Mouse (Mus musculus): ENCODE results near the gene Slc38a4.

Gene Slc38a4

DNA sequence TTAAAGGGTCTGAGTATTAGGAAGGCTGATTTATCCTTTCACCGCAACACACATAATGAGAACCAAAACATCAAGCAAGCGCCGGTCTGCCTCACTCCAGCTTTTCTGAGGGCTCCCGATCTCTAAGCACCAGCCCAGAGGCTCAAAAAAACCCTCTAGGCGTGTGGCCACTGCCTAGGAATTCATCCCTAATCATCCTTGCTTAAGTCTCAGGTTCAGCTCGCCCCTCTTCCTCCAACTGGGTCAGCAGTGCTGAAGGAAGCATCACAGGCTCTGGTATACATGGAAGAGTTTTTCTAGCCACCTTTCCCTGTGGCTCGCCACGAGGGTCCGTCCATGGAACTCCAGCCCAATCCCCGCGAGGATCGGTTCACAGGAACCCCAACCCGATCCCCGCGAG is 1.6 kb downstream of the Slc38a4 start:
- DNase-seq (ENCODE audit: low spot score) = no peak

DNA sequence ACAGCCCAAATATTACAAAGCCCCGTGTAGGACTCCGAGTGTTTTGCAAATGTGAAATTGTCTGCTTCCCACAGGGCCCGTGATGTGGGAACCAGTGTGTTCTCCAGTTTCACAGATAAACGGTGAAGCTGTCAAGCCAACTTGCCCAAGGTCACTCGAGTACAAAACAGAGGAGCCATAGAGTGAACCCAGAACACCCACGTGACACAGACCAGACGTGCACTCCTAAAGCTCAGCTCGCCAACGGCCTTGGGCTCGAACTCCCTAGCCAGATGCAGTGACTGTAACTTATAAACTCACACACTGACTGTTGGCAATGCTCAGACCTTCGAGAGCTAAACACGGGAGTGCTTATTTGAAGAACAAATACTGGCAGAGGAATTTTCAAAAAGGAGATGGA is 5.3 kb downstream of the Slc38a4 start:
- DNase-seq (ENCODE audit: low spot score) = no peak

DNA sequence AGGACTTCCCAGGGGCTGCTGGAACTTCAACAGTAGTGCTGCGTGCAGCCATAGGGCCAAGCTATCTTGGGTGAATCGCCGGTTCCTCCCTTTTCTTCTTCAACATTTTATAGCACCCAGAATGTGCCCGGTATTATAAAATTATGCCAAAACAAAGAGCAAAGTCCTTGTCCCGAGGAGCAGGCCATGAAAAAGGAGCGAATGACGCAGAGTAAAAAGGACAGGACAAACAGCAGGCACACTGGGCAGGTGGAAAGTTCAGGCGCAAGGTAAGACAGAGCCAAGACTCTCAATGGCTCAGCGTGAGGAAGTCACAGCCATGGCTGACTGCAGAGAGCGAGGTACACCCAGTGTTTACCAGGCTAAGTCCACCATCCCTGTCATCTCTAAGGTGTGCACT is 5.7 kb downstream of the Slc38a4 start:
- DNase-seq (ENCODE audit: low spot score) = no peak

DNA sequence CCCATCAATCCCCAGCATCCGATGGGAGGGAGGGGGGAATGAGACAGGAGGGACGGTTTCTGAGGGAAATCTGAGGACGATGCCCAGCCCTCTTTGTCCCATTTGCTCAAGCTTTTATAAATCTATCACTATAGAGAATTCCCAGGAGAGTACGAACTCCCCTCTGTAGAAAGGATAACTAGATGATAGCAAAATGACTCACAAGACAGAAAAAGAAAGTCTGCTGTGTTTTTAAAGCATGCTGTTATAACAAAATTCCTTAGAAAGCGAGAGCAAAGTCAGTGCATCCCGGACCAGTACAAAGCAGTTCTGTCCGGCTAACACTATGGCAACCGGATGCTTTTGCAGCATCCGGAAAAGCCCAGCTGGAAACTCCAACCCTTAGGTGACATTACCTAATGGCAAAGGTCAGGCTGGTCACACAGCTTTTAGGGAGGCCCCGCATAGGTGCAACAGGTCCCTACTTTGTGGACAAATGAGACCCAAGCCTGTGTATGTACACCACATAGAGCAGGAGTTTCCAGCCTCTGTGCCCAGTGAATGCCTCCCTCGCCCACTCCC is 6.4 kb downstream of the Slc38a4 start:
- DNase-seq (ENCODE audit: low spot score) = no peak

DNA sequence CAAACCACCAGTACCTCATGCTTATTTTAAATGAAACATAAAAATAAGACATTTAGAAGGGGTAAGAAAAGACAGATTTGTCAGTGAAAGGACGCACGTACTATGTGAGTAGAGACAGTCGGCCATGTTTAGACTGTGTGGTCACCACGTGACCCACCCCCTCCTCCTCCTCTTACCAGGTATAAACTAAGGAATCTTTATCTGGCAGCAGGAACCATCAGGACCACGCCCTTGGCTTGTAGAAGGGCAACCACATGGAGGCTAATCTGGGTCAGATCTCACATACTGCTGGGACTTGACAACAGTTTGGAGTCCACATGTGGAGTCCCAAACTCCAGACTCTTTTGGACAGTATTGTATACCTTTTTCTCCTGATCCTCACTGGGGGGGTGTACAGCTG is 7.5 kb downstream of the Slc38a4 start:
- no peak for DNase-seq (ENCODE audit: low spot score)

DNA sequence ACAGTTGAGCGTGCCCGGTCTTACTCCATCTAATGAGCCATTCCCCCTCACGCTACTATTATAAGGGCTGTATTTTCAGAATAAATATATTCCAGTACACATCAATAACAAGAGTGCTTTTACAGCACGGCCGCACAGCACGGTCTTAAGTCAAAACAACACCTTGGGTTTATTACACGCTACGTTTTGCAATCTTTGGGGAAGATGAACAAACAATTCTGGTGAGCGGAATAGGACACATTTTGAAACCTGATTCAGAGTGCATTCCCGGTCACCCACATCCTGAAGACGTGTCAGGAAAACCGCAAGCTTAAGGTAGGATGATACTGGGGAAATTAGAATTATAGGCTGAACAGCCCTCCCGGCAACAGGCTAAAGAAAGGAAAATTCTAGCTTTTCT is 11.8 kb downstream of the Slc38a4 start:
- DNase-seq (ENCODE audit: low spot score) = no peak

DNA sequence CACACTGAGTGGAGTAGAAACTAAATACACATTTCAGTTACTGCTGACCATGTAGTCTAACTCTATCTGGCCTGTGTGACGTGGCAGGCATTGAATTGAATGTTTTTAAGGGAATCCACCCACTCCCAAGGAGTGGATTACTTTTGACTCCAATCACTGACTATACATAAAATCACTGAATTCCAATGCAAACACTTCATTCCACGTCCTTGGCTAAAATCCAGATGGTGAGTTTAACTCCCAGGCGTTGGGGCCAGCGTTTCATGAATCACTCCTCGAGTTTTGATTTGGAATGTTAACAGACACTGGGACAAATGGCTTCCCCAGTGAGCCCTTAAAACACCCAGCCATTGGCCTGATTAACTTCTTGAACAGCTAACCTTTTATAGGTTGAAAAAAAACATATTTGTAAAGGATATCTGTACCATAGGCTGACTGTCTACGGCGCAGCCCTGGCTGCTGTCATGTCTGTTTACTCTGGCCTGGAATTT is 13.7 kb downstream of the Slc38a4 start:
- no peak for DNase-seq (ENCODE audit: low spot score)

DNA sequence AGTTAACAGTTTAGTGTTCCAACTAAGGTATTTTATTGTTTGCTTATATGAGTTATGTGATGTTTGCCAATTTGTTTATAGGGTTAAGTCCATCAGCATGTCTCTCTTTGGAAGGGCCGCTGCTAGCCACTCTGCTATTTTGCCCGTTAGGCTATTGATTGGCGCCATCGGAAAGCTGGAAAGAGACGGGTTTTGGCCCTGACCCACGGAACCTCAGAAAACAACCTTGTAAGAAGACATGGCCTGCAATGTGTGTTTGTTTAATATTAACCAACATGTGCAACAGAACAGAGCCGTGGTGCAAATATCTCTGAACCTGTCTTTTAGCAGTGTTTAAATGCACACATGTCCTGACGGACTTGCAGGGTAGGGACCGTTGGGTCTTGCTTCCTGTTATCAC is 14.6 kb downstream of the Slc38a4 start:
- no peak for DNase-seq (ENCODE audit: low spot score)

DNA sequence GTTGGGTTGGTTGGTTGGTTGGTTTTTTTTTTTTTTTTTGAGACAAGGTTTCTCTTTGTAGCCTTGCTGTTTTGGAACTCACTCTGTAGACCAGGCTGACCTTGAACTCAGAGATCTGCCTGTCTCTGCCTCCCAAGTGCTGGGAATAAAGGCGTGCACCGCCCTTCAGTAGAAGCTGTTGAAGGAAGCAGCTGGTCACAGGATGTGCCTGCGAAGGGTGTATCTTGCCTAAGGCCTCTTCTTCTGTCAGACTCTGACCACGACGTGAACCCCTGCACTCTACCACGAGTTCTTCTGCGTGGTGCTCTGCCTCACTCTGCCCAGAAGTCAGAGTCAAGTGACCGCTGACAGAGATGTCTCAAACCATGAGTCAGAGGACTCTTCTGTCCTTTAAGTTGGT is 18.0 kb downstream of the Slc38a4 start:
- no peak for DNase-seq (ENCODE audit: low spot score)

DNA sequence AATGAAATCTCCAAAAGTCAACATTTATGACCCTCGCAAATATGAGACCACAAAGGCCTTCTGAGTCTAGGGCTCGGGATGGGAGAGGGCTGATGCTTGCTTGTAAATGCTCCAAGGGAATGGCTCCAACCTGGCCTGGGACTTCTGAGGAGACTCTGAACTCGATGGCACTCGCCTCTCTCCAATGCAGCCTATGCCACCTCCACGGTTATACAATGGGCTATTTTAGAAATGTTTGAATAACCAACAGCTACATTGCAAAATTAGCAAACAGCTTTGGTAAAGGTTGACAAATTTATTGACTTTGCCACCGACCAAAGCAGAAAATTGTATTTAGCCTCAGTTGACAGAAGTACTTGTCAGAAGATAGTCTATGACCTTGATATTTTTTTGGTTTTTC is 19.9 kb downstream of the Slc38a4 start:
- no peak for DNase-seq (ENCODE audit: low spot score)

DNA sequence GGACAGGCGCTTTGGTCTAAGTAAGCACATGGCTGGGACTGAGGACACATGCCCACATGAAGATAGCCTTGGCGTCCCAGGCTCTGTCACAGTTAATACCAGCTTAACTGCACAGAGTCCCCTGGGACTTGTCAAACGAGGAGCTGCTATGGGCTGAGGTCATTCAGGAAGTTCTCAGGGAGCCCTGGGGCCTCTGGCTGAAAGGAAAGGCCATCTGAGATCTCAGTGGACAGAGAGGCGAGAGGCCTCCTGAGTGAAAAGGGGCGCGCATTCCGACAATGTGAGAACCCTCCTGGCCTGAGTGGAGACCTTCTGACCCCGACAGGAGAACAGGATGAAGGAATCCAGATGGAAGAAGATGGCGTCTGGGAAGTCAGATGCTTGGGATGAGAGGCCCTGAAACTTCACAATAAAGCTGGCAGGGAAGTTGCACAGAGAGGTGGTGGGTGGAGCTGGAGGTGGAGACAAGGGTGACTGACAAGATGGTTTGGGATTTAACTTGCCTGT is 22.2 kb downstream of the Slc38a4 start:
- peak; percentile 43 for DNase-seq (ENCODE audit: low spot score)

DNA sequence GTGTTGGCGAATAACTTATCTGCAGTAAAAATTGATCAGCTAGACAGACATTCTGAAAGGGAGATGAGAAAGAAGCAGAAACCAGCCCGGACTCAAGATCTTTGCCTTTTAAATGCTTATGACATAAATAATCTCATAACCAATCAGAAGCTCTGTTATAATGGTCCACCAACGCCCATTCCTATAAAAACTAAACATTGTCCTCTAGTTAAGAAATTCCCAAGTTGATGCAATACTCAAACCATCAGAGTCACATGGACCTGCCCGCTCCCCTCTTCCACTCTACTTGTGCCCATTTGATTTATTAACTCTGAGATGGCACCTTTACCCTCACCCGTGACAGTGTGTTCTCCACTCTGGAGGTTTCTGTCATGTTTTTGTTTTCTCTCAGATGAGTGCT is 23.9 kb downstream of the Slc38a4 start:
- no peak for DNase-seq (ENCODE audit: low spot score)

DNA sequence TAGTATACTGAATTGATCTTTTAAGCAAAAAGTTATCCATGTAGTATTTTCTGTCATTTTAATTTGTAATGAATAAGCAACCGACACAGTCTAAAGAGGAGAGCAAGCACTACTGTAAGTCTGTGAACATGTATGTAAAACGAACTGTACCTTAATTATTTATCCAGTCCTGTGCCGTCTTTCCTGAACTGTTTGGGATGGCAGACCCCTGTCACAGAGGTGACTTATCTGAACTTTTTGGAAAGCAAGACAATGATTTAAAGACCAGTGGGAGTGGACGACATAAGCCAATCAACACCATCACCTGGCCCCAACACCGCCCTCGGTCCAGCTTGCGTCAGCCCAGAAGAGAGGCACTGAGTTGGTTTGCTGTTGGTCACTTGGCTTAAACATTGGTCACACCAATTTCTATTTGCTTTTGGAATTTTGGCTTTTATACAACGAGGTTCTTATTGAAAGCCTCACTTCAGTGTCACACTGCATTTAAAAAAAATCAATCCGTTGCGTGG is 24.7 kb downstream of the Slc38a4 start:
- no peak for DNase-seq (ENCODE audit: low spot score)

DNA sequence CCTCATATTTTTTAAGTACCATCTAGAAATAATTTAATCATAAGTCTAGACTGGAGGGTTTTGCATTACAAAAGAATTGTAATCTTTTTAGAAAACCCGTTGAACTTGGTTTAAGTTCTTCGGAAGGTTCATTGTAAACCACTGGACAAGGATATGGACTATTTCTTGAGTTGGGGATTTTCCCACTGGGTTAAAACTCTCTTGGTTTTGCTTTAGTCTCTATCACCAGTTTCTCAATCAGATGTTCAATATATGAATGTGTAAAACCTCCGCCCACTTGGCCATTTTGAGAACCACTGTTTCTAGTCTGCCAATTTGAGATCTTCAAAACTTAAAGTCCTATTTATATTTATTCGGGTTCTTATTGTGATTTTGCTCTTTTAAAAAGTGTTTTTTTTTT is 25.6 kb downstream of the Slc38a4 start:
- no peak for DNase-seq (ENCODE audit: low spot score)

DNA sequence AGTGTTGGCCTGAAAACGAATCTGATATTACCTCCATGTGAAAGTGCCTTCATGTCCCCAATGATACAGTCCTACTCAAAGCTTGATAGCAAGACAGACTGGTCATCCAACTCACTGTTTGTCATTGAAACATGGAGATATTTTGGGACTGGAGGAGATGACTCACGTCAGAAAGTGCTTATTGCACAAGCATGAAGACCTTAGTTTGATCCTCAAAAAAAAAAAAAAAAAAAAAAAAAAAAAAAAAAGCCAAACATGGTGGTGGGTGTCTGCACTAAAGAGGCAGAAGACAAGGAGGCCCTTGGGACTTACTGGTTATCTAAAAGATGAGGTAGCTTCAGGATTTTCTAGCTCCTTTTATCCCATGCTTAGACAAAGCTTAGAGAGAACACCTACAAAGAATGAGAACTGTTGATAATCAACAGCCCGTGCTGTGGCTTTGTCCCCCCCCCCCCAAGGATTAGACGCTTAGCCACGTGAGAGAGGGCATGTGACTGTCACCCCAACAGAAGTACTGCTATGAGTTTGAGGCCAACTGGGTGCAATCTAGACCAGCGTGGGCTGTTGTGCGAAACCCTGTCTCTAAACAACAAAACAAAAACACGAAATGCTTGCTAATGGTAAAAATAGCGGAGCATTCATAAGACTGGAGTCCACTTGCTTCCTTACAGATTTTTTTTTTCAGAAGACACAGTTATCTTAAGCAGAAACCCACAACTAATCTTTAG is 26.5 kb downstream of the Slc38a4 start:
- DNase-seq (ENCODE audit: low spot score) = no peak

DNA sequence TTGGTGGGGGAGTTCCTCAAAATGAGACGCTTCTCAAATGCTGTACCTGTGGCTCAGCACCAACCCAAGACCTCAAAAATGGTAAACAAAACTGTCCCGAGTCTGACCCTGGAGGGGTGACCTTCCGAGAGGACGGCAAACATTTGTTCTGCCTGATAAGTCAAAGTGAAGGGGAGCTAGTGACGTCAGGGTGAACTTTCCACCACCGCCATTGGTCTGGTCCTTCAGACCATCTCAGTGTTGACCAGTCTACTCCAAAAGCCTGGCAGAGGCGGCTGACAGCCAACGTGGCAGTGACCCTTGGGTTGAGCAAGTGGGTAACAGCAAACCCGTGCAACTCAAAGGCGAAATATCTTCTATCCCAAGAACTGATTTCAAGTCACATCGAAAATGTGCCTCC is 27.1 kb downstream of the Slc38a4 start:
- DNase-seq (ENCODE audit: low spot score) = no peak

DNA sequence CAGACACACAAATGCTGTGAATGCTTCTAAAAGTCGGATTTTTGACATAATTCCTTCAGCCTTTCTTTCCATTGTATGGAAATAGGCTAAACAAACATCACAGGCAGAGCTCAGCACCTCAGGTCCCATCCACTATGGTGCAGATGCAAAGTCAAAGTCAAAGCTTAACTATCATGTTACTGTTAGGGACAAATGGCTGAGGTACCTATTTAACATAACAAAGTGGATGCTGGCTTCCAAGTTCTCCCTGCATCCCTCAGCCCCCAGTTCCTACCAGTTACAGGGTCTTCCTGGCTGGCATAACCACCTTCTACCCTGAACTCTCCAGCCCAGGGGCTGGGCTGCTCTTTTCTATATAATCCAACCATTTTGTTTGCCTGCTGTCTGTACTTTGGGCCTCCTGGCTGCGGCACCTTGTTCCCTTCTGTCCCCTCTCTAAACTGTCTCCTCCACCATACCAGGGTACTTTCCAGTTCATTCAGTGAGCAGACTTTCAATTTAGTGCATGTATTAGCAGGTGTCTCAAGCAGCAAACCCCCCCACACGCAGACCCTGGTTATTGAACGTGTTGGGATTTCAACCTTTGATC is 27.6 kb downstream of the Slc38a4 start:
- DNase-seq (ENCODE audit: low spot score) = no peak

DNA sequence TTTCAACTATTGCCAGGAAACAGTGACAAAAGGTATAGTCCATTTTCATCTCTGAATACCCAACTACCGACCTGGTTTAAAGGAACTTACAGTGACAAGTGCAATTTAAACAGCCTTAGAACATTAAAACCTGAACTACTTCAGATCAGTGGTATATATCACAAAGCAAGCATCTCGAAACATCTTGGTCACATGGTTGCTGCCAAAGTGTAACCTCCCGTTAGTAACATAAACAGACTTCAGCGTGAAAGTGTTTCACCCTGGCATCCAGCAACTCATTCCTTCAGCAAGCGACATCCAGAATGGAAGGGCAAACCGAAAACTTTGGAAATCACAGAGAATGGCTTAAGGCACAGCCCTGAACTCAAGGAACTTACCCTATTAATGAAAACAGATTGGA is 29.1 kb downstream of the Slc38a4 start:
- no peak for DNase-seq (ENCODE audit: low spot score)

DNA sequence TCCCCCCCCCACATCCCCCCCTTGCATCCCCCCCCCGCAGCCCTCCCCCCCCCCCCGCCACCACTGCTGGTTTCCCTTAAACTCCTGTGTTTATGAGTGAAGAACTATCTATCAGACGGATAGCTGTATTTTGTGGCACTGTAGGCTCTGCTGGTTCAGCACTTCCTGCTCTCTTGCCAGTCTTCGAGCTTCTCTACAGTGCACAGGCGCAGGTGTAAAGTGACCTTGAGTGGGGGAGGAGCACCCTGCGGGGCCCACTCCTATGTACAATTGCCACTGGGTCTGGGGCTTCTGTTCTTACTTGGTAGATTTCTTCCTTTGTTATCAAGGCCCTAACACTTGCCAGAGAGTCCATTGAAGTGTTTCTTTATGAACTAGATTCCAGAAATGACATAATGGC is 33.0 kb downstream of the Slc38a4 start:
- no peak for DNase-seq (ENCODE audit: low spot score)

DNA sequence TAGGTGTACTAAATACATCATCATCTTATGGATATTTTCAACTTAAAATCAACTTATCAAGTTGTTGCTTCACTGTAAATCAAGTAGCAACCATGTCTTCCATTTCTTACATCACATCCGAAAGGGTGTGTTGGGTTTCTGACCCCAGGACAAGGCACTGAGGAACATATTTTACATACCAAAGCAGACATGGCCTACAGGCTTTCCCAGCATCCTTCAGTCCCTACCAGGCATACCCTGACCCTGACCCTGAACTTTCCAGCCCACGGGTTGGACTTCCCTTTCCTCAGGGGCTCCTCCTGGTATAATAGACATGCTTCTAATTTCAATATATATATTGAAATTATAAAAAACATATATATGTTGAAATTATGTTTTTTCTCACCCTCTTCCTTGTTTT is 33.5 kb downstream of the Slc38a4 start:
- DNase-seq (ENCODE audit: low spot score) = no peak

DNA sequence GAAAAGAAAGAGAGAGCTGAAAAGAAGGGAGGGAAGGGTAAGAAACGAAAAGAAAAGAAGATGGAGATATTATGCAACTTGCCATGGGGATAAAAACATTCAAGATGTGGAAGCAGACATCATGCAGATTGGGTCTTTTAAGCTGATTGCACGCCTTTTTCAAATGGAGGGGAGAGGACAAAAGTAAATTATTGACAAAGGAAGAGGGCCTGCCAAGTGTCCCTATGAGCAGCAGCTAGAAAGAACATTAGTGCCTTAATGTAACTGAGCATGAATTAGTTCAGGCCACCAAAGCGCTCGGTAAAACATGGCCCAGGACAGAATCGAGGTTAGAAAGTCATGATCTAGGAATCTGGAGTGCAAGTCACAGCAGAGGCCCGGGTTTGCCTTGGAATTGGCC is 35.5 kb downstream of the Slc38a4 start:
- no peak for DNase-seq (ENCODE audit: low spot score)

DNA sequence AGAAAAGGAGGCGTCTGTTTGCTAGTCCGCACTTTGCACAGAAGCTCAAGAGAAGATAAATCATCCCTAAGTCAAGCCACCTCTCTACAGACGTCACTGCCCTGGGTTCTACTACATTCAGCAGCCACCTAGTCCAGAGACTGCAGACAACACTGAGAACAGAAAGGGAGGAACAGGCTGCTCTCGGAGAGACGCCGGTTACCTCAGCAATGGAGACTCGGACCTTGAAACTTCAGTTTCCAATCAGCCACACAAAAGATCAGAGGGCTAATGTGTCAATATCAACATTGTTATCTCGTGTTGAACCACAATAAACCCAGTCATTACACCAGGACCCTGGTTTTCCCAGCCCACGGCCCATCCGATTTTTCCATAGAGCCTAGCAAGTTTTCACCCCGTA is 36.4 kb downstream of the Slc38a4 start:
- DNase-seq (ENCODE audit: low spot score) = no peak

DNA sequence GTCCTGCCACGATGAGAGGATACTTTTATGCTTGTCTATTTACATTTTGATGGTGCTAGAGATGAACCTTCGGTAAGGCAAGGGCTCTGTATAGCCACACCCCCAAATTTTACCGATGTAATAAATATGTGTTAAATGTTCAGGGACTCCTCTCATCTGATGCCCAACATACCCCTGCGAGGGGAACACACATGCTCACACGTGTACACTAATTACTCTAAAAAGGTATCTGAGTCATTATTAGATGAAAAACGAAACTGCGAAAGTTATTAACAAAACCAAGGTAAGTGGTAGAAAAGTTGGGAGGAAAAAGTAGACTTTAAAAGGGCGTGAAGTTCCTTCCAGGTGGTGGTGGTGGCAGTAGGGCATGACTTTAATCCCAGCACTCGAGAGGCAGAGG is 38.6 kb downstream of the Slc38a4 start:
- no peak for DNase-seq (ENCODE audit: low spot score)

Measured in MN1 (cell line).